Mouse (Mus musculus) neural tube, embryonic 14.5 days (tissue): ENCODE data around the gene Nus1. TPM values are rescaled to one million over a fixed set of nuclear protein-coding genes. Genes with fewer than 3 reads are reported as not detected.
A peak's percentile ranks its signal among the peaks of the same experiment; 100 is the strongest.

Experiments used
- ATAC-seq: fragments of 200-750 bp; cut with Nextera tagmentation; 2 replicates; pipeline ENCODE4 v1.8.0; 2017; ENCODE audit warnings: low read depth, mild to moderate bottlenecking, moderate TSS enrichment, moderate library complexity
- H3K27ac ChIP-seq: fragments of 300-500 bp; sonication (generic); 2 replicates; pipeline ENCODE4 v1.5.1; 2014; ENCODE audit warnings: low read depth, mild to moderate bottlenecking, control low read depth, low read length, moderate library complexity, mixed read lengths
- H3K27me3 ChIP-seq: fragments of 300-500 bp; sonication (generic); 2 replicates; pipeline ENCODE4 v1.6.1; 2014; ENCODE audit warnings: low read length; ENCODE audit not compliant: control insufficient read depth, insufficient read depth
- H3K36me3 ChIP-seq: fragments of 300-500 bp; sonication (generic); 2 replicates; pipeline ENCODE4 v1.6.1; 2014; ENCODE audit warnings: low read length, mixed read lengths; ENCODE audit not compliant: control insufficient read depth, insufficient read depth
- H3K4me1 ChIP-seq: fragments of 300-500 bp; sonication (generic); 2 replicates; pipeline ENCODE4 v1.6.1; 2014; ENCODE audit warnings: low read length; ENCODE audit not compliant: control insufficient read depth, insufficient read depth
- H3K4me2 ChIP-seq: fragments of 300-500 bp; sonication (generic); 2 replicates; pipeline ENCODE4 v1.6.1; 2014; ENCODE audit warnings: mild to moderate bottlenecking, low read depth, low read length, control low read depth
- H3K4me3 ChIP-seq: fragments of 300-500 bp; sonication (generic); 2 replicates; pipeline ENCODE4 v1.5.1; 2014; ENCODE audit warnings: low read depth, low read length, control low read depth, mixed read lengths
- H3K9ac ChIP-seq: fragments of 300-500 bp; sonication (generic); replicated peaks from 2 replicates; pipeline ENCODE4 v1.6.1; 2014; ENCODE audit warnings: low read depth, mild to moderate bottlenecking, control low read depth, low read length, mixed read lengths
- H3K9me3 ChIP-seq: fragments of 300-500 bp; sonication (generic); 2 replicates; pipeline ENCODE4 v1.6.1; 2016; ENCODE audit warnings: low read length; ENCODE audit not compliant: control insufficient read depth
- WGBS: fragments of 180-500 bp; shearing (Covaris S2); extraction: QIAGEN DNeasy Blood & Tissue Kit; methylation state at CpG from one replicate; pipeline ENCODE4 v1.1.7; 2014; 5-methylcytosine and 5-hydroxymethylcytosine counted together
- polyA plus RNA-seq: library from polyadenylated mRNA; unstranded; fragments of >200 nt; fragmentation: Nextera tagmentation; extraction: Ambion mirVana; gene quantifications from 2 replicates; pipeline ENCODE4 v1.2.1, GENCODE M21; 2014

Nus1 gene
- polyA plus RNA-seq, 1 experiment from 2014 or later: 24.7 TPM

- H3K36me3 ChIP-seq: no peaks in the 10 kb centered on the region
- no peaks in the 10 kb centered on the region for H3K27me3 ChIP-seq
- no peak for ATAC-seq
- no peaks in the 10 kb centered on the region for H3K4me1 ChIP-seq
- 90% methylated on average over 13 of the region's 13 CpGs for WGBS
- H3K9ac ChIP-seq: no peak overlapping the region
- no peak overlapping the region for H3K27ac ChIP-seq
- H3K4me2 ChIP-seq: no peak overlapping the region
- H3K9me3 ChIP-seq: no peaks in the 10 kb centered on the region
- H3K4me3 ChIP-seq: no peak overlapping the region
Observed at GRCm38 (mm10) chr10:52405160-52405559, 12.2 kb upstream of the Nus1 start.

- no peaks in the 10 kb centered on the region for H3K27me3 ChIP-seq
- H3K36me3 ChIP-seq: no peaks in the 10 kb centered on the region
- no peak overlapping the region for H3K4me2 ChIP-seq
- H3K9me3 ChIP-seq: no peaks in the 10 kb centered on the region
- no peak overlapping the region for H3K4me3 ChIP-seq
- ATAC-seq: no peak
- no peak overlapping the region for H3K27ac ChIP-seq
- H3K9ac ChIP-seq: no peak overlapping the region
- WGBS: 88% methylated on average over 2 of the region's 2 CpGs
- H3K4me1 ChIP-seq: no peaks in the 10 kb centered on the region
Observed at GRCm38 (mm10) chr10:52407526-52407925, 9.8 kb upstream of the Nus1 start.

- 82% methylated on average over 2 of the region's 2 CpGs for WGBS
- Histone ChIP-seq H3K4me1 (peaks cover 12% of the 10 kb centered on the region), H3K4me3 (no peak overlapping the region), H3K36me3 (no peaks in the 10 kb centered on the region), H3K4me2 (no peak overlapping the region), H3K9me3 (no peaks in the 10 kb centered on the region), H3K27ac (no peak overlapping the region), H3K9ac (no peak overlapping the region), H3K27me3 (no peaks in the 10 kb centered on the region)
- no peak for ATAC-seq
Observed at GRCm38 (mm10) chr10:52415020-52415419, 2.3 kb upstream of the Nus1 start.

- H3K4me3 ChIP-seq: 0 out of 2 replicates have a peak overlapping the region, but pooled peaks have one; percentile 56
- WGBS: 72% methylated on average over 2 of the region's 2 CpGs
- ATAC-seq: no peak
- peak overlapping the region; percentile 23 for H3K4me2 ChIP-seq
- no peaks in the 10 kb centered on the region for H3K36me3 ChIP-seq
- no peaks in the 10 kb centered on the region for H3K27me3 ChIP-seq
- H3K9me3 ChIP-seq: no peaks in the 10 kb centered on the region
- no peak overlapping the region for H3K9ac ChIP-seq
- H3K27ac ChIP-seq: no peak overlapping the region; the same call in 1 of the 2 replicates
- H3K4me1 ChIP-seq: peaks cover 12% of the 10 kb centered on the region
Observed at GRCm38 (mm10) chr10:52416458-52416857, 889 bp upstream of the Nus1 start.

- Histone ChIP-seq H3K9ac (peak overlapping the region; percentile 69), H3K27ac (peak overlapping the region; percentile 92), H3K36me3 (no peaks in the 10 kb centered on the region), H3K4me3 (peak overlapping the region; percentile 56), H3K4me1 (peaks cover 12% of the 10 kb centered on the region), H3K4me2 (peak overlapping the region; percentile 86), H3K9me3 (no peaks in the 10 kb centered on the region), H3K27me3 (no peaks in the 10 kb centered on the region)
- ATAC-seq: peak; percentile 67
- 3% methylated on average over 39 of the region's 39 CpGs for WGBS
Observed at GRCm38 (mm10) chr10:52417998-52418860, 882 bp downstream of the Nus1 start.

- ATAC-seq: no peak
- WGBS: 42% methylated on average over 5 of the region's 5 CpGs
- no peaks in the 10 kb centered on the region for H3K9me3 ChIP-seq
- H3K36me3 ChIP-seq: no peaks in the 10 kb centered on the region
- peak overlapping the region; percentile 56 for H3K4me3 ChIP-seq
- H3K27ac ChIP-seq: no peak overlapping the region
- H3K27me3 ChIP-seq: no peaks in the 10 kb centered on the region
- peak overlapping the region; percentile 69; the same call in 1 of the 2 replicates for H3K9ac ChIP-seq
- H3K4me2 ChIP-seq: peak overlapping the region; percentile 86
- peaks cover 12% of the 10 kb centered on the region for H3K4me1 ChIP-seq
Observed at GRCm38 (mm10) chr10:52418931-52419330, 1.6 kb downstream of the Nus1 start.

GRCm38 (mm10) chr10:52419402-52419801 lies 2.1 kb downstream of the Nus1 start:
- H3K27me3 ChIP-seq: no peaks in the 10 kb centered on the region
- H3K36me3 ChIP-seq: no peaks in the 10 kb centered on the region
- H3K9ac ChIP-seq: no peak overlapping the region
- no peak for ATAC-seq
- H3K27ac ChIP-seq: no peak overlapping the region
- H3K9me3 ChIP-seq: no peaks in the 10 kb centered on the region
- peak overlapping the region; percentile 56 for H3K4me3 ChIP-seq
- WGBS: 41% methylated on average over 4 of the region's 4 CpGs
- peak overlapping the region; percentile 86 for H3K4me2 ChIP-seq
- peaks cover 12% of the 10 kb centered on the region for H3K4me1 ChIP-seq

- H3K9ac ChIP-seq: no peak overlapping the region
- H3K36me3 ChIP-seq: no peaks in the 10 kb centered on the region
- peaks cover 12% of the 10 kb centered on the region for H3K4me1 ChIP-seq
- 92% methylated on average over 1 of the region's 1 CpGs for WGBS
- H3K4me2 ChIP-seq: no peak overlapping the region
- H3K9me3 ChIP-seq: no peaks in the 10 kb centered on the region
- no peaks in the 10 kb centered on the region for H3K27me3 ChIP-seq
- no peak overlapping the region for H3K4me3 ChIP-seq
- ATAC-seq: no peak
- H3K27ac ChIP-seq: no peak overlapping the region
Observed at GRCm38 (mm10) chr10:52420526-52420925, 3.2 kb downstream of the Nus1 start.

- Histone ChIP-seq H3K9ac (no peak overlapping the region), H3K27ac (no peak overlapping the region), H3K4me2 (no peak overlapping the region), H3K4me1 (peaks cover 12% of the 10 kb centered on the region), H3K27me3 (no peaks in the 10 kb centered on the region), H3K9me3 (no peaks in the 10 kb centered on the region), H3K4me3 (no peak overlapping the region), H3K36me3 (no peaks in the 10 kb centered on the region)
- no peak for ATAC-seq
- WGBS: 93% methylated on average over 6 of the region's 6 CpGs
Observed at GRCm38 (mm10) chr10:52421716-52422115, 4.4 kb downstream of the Nus1 start.
